Mouse (Mus musculus): ENCODE data around the gene Abca3.
"Not testable (repeated sequence)": the region's sequence is repeated elsewhere in the genome, so short reads cannot be mapped to it uniquely, and the experiment has no call there.

Gene Abca3

GRCm38 (mm10) chr17:24441148-24441547 lies 89.4 kb downstream of the Abca3 start:
- no peak for DNase-seq (ENCODE audit: low spot score)

GRCm38 (mm10) chr17:24442107-24442506 lies 90.4 kb downstream of the Abca3 start:
- no peak for DNase-seq (ENCODE audit: low spot score)

GRCm38 (mm10) chr17:24442632-24443155 lies 90.9 kb downstream of the Abca3 start, which contains the start of gene Dnase1l2:
Gene Dnase1l2, minus strand, starts transcription at chr17:24443105.
- no peak for DNase-seq (ENCODE audit: low spot score)

GRCm38 (mm10) chr17:24443409-24443808 lies 91.7 kb downstream of the Abca3 start:
- DNase-seq (ENCODE audit: low spot score), result peak; percentile 69

- no peak for DNase-seq (ENCODE audit: low spot score)
Observed at GRCm38 (mm10) chr17:24446590-24446989, 94.8 kb downstream of the Abca3 start.

GRCm38 (mm10) chr17:24449507-24449906 lies 97.8 kb downstream of the Abca3 start:
- DNase-seq (ENCODE audit: low spot score), result no peak

- no peak for DNase-seq (ENCODE audit: low spot score)
Observed at GRCm38 (mm10) chr17:24451220-24451619, 99.5 kb downstream of the Abca3 start.

- DNase-seq (ENCODE audit: low spot score), result no peak
Observed at GRCm38 (mm10) chr17:24453372-24453771, 101.6 kb downstream of the Abca3 start.

GRCm38 (mm10) chr17:24454218-24454755 lies 102.5 kb downstream of the Abca3 start:
- no peak for DNase-seq (ENCODE audit: low spot score)

GRCm38 (mm10) chr17:24454756-24455522 lies 103.2 kb downstream of the Abca3 start:
- peak; percentile 99 for DNase-seq (ENCODE audit: low spot score)

GRCm38 (mm10) chr17:24455523-24456206 lies 103.9 kb downstream of the Abca3 start:
- DNase-seq (ENCODE audit: low spot score), result not testable (repeated sequence)

Data from testis, postnatal 10 days (tissue).